Mouse (Mus musculus) monocyte, adult 2 months (primary cell): Measurements from ENCODE around the gene Cnbp.
A peak's percentile ranks its signal among the peaks of the same experiment; 100 is the strongest.

ENCODE experiments used
- DNase-seq, 2 experiments: peaks; one replicate each; pipeline ENCODE4 v3.0.0; 2022; ENCODE audit warnings: low spot score in 2 of 2, low read depth in 1 of 2

Cnbp gene

DNA sequence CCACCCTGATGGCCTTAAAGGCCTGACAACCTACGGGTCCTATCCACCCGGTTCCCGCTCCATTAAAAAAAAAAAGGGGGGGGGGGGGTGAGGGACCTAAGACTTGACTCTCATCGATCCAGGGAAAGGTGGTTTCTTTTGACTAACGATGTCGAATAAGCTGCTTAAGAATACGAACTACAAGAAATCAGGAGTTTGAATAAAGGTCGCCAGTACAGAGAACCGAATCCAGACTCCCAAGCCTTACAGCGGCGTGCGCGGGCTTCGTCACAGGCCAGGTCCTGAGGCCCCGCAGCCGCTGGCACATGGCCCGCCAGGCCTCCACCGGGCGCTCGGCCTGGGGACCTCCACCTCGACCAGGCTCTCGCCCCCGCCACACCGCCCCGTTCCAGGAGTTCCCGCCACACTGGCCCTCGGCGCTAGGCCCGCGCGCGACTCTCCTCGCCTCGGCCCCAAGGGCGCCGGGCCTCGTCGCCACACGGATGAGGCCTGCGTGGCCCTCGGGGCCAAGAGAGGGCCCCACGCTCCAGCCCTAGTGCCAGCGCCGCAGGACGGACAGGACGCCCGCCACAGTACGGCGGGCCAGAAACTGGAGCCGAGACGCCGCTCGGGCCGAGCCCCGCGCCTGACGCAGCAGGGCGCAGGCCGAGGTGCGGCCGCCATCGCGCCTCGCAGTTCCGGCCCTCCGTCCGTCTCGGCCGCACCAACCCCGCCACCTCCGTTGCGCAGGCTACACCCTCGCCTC lies 579 bp downstream of the Cnbp start:
- no peak for DNase-seq

DNA sequence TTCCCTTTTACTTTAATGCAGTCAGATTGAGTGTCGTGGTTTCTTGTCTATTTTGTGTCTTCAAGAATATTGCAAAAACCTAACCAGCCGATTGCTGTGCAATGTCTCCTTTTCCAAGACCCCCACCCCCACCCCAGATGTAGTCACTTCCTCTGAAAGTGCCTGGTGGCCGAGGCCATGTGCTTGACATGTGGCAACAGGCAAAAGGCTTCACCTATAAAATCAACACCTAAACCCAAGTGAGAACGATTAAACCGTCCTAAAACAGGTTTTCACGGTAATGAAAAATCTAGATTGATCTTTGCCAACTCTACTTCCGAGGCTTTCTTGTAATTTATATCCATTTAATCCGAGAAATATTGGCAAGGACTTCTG lies 1.1 kb downstream of the Cnbp start:
- DNase-seq: no peak

DNA sequence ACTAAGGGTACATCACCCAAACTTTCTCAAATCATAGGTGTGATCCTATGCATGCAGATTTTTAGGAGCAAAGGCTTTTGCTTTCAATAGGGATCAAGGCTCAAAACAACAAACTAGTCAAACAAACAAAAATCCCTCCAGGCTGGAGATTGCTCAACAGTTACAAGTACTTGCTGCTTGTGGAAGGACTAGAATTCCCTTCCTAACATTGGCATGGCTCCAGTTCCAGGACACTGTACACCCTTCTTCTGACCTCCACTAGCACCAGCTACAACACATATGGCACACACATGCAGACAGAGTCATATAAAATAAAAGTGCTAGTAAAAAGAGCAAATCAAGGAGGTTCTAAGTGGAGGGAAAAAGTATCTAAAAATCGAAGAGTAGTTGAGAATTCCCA lies 4.1 kb downstream of the Cnbp start:
- no peak for DNase-seq

DNA sequence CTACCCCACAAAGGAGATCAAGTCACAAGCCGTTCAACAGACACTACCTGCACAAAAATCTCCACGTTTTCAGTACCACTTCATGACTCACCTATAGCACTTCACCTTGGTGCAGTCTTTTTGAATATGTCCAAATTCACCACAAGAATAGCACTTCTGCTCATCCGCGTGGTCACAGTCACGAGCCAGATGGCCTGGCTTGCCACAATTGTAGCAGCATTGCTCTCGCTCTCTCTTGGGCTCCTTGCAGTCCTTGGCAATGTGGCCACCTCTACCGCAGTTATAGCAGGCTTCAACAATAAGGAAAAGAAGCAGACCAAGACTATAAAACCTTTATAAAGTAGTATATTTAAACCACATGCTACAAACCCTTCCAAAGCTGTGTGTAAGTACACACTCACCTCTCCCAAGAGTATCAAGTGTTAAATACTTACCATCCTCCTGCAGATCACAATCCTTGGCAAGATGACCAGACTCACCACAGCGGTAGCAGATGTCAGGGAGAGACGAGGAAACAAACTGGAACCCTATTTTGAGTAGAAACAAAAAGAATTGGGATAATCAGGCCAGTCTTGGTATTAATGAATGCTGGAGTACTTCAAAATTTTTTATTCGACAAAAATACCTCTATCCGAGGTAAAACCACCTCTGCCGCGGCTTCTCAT lies 5.7 kb downstream of the Cnbp start:
- DNase-seq: no peak

DNA sequence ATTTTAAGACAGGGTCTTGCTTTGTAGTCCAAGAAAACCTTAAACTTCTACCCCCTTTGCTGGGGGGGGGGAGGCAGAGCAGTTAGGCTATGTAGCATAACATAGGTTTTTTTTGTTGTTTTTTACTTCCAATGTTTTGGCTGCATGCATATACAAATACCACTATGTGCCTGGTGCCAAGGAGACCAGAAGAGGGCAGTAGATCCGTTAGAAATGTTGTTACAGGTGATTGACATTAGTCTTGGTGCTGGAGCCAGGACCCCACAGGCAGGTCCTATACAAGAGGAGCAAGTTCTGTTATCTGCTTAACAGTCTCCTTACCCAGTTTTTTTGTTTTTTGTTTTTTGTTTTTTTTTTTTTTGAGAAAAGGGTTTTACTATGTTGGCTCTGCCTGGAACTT lies 8.7 kb downstream of the Cnbp start:
- DNase-seq: no peak

DNA sequence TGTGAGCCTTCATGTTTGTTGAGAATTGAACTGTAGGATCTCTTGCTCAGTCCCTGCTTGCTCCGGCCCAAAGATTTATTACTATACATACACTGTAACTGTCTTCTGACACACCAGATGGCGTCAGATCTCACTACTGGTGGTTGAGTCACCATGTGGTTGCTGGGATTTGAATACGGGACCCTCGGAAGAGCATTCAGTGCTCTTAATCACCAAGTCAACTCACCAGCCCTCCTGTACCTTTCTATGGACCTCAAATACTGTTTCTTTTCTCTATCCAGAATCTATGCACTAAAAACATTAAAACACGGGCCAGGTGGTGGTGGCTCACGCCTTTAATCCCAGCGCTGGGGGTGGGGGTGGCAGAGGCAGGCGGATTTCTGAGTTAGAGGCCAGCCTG lies 9.3 kb downstream of the Cnbp start:
- DNase-seq: no peak

DNA sequence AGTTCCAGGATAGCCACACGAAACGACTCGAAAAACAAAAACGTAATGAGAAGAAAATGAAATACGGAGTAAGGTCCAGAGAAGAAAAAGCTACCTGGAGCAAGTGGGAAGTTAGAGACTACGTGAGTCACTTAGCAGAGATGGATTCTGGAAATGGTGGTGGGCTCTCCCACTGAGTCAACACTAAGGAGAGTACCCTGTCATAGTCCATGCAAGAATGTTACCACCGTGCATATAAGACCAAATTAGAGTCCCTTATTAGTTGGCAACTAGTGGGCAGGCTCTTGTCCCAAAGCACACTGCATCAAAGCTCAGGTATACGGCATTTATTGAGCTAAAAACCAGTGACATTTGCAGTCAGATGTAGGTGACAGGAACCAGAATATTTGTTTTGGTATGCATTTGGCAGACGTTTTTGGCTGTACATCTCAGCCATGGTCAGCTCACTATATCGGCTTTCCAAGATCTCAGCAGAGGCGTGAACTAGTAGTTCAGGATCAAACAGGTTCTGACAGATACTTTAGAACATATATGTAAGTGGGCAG lies 11.0 kb downstream of the Cnbp start:
- no peak for DNase-seq

DNA sequence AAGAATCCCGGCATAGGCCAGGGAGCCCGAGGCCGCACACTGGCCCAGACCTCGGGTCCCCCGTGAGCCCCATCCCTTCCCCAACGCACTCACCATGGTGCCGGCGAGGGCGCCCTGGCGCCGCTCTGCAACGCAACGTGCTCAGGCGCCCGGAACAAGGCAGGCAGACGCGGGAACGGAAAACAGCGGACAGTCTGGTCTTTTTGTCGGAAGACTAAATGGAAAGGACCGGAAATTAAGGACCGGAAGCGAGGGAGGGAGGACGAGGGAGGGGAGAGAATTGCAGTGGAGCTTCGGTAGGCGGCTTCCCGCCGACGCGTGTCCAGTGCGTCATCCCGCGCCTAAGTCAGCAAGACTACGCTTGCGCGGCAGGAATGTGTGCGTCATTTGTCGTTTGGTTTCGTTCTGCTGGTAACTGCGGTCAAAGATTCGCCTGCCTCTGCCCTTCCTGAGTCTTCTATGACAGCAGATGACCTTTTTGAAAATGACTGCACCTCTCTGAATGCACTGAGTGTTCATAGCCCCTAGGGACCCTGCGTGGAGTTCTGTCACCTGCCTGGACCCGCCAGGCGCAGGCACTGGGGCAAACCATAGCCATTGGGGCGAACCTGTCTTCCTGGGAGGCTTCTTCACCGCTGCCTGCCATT lies 12.2 kb downstream of the Cnbp start, which contains the start of gene Isy1:
Gene Isy1, minus strand, starts transcription at position 248 of the 647 bp plus-strand sequence.
- peak; percentile 93 to 96 for DNase-seq

DNA sequence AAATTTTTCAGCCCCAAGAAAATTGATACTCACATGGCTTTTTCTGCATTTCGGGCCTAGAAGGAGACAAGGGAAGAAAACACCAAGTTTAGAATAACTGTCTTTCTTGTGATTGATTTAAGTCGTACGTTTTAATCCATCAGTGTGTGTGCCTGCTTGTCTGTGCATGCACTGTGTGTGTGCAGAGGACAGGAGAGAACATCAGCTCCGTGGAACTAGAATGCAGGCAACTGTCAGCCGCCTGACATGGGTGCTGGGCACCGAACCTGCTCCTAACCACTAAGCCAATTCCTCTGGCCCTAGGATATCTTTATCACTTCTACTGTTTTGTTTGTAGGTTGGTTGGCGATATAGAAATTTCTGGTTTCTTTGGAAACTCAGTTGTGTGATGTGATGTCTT lies 15.2 kb downstream of the Cnbp start, which contains the start of gene Gm45140:
Gene Gm45140, minus strand, starts transcription at position 101 of the 400 bp plus-strand sequence.
- no peak for DNase-seq

DNA sequence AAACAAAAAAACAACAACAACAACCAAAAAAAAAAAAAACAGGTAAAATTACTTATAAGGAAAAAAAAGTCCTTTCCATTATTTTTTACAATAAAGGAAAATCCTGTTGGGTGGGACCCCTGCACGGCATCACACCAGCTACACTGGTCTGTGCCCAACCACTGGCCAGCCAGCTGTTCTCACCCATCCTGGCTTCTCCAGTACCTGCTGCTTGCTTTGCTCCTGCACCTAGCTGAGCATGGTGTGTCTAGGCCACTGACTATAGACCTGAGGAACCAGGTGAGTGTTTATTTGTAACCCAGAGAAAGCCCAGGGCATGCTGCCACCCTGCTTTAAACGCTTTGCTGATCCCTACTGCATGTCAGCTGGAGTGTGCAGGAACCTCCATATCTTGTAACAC lies 30.5 kb downstream of the Cnbp start:
- no peak for DNase-seq

DNA sequence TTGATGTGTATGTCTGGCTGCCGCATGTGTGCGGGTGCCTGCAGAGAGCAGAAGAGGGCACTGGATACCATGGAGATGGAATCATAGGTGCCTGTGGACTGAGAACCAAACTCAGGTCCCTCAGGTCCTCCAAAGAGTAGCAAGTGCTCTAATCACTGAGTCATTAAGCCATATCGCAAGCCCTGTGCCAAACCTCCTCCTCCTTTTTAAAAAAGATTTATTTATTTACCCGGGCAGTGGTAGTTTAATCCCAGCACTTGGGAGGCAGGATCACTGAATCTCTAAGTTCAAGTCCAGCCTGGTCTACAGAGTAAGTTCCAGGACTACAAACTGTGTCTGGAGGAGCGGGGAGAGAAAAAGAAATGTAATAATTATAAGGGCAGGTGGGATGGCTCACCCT lies 36.4 kb downstream of the Cnbp start:
- no peak for DNase-seq

DNA sequence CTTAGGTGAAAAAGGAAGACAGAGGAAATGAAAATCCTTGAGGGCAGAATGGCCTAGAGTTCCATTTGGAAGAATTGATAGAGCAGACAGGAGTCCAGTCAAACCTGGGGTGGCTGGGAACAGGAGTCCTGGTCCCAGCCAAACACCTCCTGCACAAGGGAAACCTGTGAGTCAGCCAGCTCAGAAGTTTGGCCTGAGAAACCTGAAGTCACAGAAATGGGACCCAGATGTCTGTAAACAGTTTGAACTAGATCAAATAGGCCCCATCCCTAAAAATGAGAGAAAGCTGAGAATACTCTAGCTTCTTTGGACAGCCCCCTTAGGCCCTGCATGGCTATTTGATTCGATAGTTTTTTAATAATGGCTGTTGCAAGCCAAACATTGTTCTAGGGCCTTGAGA lies 38.2 kb downstream of the Cnbp start:
- no peak for DNase-seq

DNA sequence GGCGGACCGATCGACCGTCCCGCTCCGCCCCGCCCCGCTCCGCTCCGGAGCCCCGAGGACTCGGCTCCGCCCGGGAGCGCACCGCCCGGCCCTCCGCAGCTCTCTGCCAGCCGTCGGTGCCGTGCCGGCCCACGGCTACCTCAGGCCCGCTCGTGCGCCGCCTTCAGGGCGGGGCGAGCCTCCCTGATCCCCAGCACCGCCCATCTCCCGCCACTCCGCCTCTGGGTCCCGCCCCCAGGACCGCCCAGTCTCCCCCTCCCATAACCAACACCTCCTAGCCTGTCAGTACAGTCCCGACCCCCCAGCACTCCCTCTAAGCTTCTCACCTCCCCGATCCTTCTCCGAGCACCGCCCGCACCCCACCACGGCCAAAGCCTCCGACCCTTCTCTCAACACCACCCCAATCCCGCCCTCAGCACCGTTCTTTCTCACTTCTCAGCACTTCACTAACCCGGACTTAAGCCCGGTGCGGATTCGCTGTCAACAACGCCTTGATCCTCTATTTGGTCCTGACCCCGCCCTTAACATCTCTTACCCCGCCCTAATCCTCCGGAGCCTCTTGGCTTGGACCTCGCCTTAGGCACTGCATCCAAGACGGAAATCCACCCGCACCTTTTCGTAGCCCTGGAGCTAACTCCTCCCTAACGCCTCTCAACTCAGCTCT lies 39.1 kb downstream of the Cnbp start, which contains the start of gene Rab43:
Gene Rab43, minus strand, starts transcription at position 490 of the 664 bp plus-strand sequence.
- DNase-seq: peak; percentile 68 to 87

DNA sequence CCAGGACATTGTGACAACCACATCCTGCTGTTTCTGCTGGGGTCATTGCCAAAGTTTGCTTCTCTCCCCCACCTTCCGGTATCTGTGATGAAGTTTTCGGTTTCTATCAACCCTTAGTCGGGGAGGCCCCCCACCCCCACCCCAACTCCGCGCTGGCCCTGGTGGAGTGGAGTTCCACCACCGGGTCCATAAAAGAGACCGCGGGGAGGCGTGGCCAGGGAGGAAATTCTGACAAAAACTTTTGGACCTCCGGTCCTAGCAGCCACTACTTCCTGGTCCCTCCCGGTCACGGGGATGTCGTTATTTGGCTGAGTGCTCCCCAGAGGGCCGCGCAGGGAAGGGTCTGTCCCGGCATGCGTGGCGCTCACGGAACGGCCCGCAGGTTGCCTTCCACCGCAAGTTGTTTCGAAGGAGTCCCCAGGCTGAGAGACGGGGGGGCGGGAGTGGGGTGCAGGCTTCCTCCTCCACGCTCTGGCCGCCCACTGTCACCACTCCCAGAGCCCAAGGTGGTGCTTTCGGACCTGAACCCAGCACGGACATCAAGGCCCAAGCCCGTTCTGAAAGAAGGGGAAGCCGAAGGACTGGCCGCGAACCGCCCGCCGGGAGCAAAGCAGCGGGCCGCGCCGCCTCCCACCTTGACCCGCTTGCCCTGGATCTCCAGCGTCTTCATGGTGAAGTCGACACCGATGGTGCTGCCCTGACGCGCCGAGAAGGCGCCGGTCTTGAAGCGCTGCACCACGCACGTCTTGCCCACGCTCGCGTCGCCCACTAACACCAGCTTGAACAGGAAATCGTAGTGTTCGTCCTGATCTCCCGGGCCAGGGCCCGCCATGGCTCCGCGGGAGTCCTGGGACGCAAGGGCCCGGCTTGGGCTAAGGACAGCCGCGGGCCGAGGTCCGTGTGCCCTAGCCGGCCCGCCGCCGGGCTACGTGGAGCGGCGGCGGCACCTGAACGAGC lies 39.9 kb downstream of the Cnbp start:
- DNase-seq: peak in 1 of 2 experiments; percentile 62

DNA sequence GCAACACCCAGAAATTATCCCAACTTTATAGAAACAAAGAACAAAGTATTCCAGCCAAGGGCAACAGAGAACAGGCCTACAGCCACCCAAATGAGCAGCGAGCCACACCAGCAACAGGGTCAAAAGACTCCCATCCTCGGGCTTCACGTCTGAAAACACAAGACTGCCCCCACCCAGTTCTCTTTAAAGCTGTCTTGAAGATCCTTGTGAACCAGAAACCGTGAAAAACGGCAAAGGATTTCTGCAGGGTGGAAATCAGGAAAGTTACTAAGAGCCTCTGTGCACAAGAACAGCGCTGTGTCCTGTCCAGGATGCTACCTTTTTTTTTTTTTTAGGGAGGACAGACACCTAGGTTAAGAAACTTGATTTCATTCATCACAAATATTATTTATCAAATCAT lies 40.6 kb downstream of the Cnbp start:
- no peak for DNase-seq

DNA sequence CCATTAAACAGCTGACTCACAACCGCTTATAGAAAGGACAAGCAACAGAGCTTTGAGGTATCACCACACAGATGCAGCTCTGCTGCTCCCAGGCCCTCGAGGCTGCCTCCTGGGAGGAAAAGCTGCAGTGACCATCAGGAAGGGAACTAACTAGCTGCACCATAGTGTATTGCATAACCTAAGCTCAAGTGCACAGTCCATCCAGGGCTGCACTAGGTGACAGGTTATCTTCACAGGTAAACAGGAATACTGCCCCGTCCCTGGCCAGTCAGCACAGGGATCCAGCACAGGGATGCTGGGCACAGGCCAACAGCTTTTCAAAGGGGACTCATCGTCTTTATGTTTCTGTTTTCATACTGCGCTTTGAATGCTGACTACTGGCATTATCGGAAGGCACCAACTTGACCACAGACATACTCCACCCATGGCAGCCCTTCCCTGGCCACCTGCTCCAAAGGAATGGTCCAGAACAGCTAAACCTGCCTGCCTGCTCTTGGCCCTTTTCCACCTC lies 41.2 kb downstream of the Cnbp start:
- DNase-seq: peak in 1 of 2 experiments; percentile 9

DNA sequence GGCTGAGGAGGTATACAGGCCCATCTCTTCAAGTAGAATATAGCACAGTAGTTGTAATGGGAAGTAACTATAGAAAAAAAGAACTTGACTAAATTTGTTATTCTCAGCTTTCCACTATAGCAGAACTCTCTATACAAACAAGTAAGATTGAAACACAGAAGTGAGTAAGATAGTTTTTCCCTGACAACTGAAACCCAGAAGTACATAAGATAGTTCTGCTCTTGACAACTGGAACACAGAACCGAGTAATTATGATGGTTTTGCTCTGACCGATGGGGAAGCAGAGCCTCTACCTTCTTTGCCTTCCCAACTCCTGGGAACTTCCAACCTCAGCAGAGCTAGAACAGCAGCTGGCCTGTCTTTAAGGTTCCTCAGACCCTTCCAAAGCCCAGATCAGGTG lies 41.8 kb downstream of the Cnbp start:
- peak in 1 of 2 experiments; percentile 32 for DNase-seq

DNA sequence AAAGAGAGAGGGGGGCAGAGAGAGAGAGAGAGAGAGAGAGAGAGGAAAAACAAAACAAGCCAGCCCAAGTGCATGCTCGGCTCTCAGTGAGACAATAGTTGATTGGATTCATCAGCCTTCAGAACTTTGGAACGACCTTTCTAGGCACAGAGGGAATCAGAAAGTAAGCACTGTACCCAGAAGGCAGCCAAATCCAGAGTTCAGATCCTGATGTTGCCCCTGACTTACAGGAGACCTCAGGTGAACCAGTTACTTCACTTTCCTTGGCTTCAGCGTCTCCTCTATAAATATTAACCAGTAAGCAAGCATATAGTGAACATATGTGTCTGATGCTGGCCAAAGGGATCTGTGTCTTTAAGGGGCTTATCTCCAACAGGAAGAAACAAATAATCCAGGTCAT lies 42.4 kb downstream of the Cnbp start:
- no peak for DNase-seq

DNA sequence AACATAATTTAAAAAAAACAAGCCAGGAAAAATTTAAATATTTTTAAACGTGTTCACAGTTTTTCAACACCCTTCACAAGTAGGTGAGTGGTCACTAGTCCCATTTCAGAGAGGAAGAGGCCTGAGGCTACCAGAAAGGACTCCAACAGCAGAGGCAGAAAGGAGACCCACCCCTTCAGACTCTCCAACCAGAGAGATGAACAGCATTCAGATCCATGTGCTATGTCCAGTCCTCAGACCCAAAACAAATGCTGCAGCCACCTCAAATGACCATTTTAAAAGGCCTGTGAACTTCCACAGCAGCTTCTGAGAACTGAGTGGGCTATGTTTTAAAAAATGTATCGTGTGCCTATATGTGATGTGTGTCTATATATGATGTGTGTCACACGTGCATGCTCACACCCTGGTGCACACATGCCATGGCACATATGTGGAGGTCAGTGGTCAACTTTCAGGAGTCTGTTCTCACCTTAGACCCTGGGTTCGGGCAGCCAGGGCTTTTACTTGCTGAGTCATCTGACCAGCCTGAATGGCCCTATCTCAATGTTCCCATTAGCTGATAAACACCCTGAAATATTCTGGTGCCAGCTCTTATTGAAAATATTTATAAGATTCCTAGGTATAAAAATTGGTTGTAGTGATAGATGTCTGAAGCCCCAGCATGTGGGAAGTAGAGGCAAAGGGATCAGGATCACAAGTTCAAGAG lies 43.0 kb downstream of the Cnbp start:
- no peak for DNase-seq
